Mouse (Mus musculus) urinary bladder, adult 2 months (tissue): ENCODE data around the gene Cx3cr1. TPM values are rescaled to one million over a fixed set of nuclear protein-coding genes. Genes with fewer than 3 reads are reported as not detected.
"Not testable (repeated sequence)": the region's sequence is repeated elsewhere in the genome, so short reads cannot be mapped to it uniquely, and the experiment has no call there.

Experiments
- DNase-seq: peaks from one replicate; pipeline ENCODE4 v3.0.0; 2022; ENCODE audit warnings: low spot score
- polyA plus RNA-seq: library from polyadenylated mRNA; depleted of rRNA; stranded (reverse); fragments of >200 nt; gene quantifications from 2 replicates; pipeline ENCODE4 v1.2.3, GENCODE M21; 2012

The Cx3cr1 gene
- polyA plus RNA-seq, 1 experiment, result 2.9 TPM

DNA sequence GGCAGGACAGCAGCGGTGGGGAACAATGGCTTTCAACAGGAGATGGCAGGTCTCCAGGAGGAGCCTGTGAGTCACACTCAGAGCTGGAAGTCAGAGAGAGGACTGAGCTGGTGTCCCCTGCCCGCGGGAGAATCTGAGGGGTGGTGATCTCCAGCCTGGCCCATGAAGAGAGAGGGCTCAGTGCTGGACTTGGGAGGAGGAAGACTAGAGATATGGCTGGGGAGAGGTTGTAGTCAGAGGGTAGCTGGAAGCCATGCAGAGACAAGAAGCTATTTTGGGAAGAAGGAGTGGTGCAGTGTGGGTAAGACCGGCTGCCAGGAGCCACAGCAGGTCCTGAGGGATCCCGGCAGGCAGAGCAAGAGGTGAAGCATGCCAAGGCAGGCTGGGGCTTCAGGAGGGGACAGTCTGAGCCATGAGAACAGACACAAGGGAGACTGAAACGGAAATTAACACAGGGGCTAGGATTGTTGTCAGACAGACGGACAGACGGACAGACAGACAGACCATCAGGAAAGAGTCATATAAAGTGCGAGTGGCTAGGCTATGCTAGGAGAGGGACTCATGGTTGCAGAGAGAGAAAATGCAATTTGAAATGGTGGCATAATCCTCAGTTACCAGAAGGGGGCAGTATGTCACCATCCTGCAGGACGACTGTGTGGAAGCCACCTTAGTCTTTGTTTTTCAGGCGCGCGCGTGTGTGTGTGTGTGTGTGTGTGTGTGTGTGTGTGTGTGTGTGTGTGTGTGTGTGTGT lies 42.1 kb downstream of the Cx3cr1 start:
- no peak for DNase-seq

DNA sequence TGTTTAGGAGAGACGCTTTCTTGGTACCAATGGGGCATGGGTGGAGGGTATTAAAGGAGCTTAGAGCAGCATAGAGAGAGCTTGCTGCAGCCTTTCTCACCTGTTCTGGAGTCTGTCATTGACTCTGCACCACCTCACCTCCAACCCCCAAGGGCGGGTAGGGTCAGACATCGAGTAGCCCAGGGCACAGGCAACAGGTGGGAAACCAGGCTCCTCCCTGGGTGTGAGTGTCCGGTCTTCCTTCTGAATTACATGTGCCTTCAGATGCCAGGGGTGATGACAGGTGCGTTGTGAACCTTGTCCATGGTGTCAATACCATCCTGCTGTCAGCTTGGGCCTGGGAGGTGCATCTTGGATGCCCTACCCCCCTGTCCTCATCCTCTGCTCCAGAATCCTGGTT lies 45.1 kb downstream of the Cx3cr1 start:
- no peak for DNase-seq

DNA sequence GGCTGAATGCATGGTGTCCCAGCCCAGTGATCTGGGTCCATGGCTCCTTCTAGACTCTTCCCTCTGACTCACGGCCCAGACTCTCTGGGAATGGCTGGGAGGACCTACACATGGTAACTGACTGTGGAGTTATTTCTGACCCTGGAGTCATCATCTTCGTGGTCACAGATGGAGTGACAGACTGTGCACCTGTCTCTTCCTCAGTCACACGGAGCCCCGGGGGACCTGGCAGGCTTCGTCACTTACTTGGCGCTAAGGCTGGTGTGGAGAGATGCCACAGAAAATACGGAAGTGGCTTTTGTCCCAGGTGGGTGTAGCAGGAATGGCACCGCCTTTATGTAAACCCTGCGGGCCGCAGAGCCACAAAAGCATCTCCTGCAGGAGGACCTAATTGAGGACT lies 45.5 kb downstream of the Cx3cr1 start:
- no peak for DNase-seq

DNA sequence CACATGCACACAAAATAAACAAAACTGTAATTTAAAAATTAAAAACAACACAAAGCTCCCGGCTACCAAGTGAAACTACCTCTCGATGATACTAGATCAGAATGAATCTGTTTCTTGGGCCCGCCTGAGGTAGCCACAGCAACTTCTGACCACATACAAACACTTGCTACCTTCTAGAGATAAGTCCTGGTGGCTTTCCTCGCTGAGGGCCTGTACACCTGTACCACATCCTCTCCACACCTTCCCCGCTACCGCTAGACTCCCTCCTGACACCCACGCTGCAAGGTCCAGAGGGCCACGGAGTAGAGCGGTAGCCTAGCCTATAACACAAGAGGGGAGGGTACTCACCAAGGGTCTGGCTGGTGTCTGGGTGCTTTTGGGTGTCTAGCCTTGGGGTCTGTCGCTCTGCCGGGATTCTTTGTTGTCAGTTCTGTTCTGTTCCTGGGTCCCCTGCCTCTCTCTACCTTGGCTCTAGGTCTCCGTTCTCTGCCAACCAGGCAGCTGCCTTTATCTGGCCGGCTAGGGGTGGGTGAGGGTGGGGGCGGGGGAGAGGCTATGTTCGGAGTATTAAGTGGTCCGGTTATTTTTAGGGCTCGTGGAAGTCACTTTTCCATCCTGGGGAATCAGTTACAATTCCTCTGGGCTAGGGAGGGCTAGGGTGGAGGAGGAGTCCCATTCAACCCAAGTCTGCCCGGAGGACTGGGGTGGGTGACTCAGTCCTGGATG lies 46.4 kb downstream of the Cx3cr1 start, which contains the start of gene Xirp1:
Gene Xirp1, minus strand, starts transcription at position 513 of the 726 bp plus-strand sequence.
- no peak for DNase-seq

DNA sequence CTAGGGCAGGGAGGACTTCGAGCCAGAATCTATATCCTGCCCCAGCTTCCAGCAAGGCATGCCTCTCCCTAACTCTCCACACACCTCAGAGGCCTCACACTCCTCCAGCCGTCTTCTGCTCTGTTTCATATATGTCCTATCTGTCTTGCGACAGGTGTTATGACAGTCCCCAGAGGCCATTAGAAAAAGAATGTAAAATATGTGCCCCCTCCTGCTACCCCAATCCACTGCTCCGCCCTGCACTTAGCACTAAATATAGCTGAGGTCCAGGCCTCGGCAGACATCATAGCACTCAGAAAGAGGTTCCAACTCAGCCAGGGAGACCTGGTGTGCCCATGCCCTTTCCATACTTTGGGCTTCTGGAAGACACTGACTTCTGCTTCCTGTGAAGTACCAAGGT lies 48.5 kb downstream of the Cx3cr1 start:
- DNase-seq, result no peak

DNA sequence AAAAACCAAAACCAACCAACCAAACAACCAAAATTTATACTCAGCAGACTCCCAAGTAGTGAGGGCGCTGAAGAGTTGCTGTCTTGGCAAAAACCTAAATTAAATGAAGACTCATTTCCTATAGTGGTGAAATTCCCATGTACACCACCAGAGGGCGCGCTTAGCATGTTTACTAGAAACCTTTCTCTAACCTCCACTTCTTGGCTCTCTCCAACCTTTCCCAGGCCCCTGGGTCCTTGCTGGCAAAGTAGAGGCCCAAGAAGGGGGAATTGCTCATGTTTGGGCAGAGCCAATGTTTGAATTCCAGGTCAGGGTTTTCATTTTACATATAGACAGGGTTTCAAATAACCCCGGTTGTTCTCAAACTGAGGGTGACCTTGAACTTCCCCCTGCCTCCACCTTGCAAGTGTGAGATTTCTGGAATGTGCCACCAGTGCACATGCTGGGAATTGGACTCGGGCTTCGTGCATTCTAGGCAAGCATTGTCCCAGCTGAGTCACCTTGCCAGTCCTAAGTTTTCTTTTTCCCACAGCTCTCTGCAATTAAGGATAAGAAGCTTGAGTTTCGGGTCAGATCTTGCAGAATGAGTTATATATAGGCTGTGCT lies 49.3 kb downstream of the Cx3cr1 start:
- no peak for DNase-seq

DNA sequence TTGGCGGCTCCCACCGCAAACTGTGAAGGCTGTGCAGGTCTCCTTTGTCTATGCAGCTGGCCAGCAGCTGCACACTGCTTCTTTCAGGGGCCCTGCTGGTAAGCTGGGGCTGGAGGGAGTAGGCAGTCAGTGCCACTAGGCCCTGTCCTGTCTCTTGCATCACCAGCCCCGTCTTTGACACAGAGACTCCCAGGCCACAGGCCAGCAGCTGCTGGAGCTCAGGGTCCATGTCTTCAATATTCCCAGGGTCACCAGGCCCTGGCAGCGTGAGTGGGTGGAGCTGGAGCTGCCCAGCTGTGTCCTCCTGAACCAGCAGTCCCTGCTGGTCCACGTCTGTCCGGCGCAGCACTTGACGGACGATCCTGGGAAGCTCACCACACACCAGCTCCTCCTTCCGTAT lies 52.7 kb downstream of the Cx3cr1 start:
- DNase-seq, result no peak

DNA sequence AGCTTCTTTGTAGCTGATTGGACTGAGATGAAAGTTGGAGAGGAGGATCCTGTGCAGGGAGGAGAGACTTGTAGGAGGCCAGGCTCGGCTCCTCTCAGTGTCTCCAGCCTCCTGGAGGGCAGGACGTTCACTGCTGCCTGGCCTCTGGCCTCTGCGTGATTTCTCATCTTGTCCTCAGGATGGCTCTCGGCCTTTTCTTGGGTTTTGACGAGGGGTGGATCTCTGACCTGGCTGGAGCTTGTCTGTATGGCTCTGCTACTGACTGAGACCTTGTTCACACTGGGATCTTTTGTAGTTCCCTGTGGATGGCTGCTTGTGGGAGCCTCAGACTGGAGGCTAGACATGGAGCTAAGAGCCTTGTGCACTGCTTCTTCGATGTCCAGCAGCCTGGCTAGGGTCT lies 54.9 kb downstream of the Cx3cr1 start:
- DNase-seq, result no peak

DNA sequence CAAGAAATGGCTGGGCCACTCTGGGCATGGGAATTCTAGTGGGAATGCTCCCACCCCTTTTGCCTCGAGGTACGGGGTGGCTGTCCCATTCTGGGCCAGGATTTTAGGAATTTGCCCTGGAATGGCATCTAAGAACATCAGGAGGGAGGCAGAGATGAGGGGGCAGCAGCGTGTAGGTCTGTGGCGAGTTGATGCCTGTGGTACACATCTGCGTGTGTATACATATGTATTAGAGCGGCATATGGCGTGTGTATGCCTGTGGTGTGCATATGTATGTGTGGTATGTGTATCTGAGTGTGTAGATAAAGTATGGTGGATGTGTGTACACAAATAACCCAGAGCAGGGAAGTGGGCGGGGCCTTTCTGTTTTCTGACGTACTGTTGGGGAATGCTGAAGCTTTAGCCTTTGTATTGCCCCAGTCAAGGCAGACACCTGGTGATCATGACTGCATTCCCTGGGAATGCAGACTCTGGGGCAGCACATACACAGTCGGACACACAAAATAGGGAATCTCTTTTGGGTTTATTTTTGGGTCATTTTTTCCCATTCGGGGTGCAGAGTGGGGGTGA lies 56.3 kb downstream of the Cx3cr1 start:
- DNase-seq, result no peak

DNA sequence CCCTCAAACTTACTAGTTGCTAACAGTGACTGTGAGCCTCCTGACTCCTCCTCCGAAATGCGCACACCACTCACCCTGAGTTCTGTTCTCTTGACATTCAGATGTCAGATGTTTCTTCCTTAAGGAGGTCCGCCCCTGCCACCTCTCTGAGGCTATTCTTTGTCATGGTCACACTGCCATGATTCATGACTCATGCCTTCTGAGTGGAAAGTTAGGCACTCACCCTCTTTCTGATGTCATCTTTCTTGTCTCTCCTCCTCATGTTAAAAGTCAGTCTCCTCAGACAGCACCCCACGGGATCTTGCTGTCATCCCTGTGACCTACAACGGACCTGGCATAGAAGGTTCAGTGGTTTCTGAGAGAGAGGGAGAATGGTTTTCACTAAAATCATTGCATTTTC lies 56.9 kb downstream of the Cx3cr1 start:
- DNase-seq, result no peak

DNA sequence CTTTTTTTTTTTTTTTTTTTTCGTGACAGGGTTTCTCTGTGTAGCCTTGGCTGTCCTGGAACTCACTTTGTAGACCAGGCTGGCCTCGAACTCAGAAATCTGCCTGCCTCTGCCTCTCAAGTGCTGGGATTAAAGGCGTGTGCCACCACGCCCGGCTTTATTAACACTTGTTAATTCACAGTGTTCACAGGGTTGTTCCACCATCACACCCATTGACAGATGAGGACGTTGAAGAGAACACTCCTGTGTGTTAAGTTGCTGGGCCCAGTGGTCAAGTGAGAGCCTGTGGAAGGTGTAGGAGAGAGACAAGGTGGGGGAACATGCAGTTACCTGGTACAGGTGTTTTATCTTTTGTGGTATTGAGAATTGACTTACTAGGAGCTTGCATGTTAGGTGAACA lies 57.5 kb downstream of the Cx3cr1 start:
- DNase-seq, result not testable (repeated sequence)

DNA sequence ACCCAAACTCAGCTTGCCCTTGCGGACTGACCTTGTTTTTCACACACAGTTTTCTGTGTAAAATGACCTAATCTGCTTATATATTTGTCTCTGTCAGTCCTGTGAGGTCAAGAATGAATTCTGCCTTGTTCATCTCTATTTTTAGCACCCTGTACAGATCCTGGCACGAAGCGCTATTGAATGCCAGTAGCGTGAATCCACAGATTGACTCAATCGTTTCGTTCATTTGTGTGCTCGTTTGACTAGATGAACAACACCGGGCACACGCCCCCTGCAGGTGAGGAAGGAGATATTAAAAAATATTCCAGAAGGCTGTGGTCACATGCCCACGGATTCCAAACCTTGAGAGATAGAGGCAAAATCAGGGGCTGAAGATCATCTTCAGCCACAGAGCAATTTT lies 58.1 kb downstream of the Cx3cr1 start:
- no peak for DNase-seq

DNA sequence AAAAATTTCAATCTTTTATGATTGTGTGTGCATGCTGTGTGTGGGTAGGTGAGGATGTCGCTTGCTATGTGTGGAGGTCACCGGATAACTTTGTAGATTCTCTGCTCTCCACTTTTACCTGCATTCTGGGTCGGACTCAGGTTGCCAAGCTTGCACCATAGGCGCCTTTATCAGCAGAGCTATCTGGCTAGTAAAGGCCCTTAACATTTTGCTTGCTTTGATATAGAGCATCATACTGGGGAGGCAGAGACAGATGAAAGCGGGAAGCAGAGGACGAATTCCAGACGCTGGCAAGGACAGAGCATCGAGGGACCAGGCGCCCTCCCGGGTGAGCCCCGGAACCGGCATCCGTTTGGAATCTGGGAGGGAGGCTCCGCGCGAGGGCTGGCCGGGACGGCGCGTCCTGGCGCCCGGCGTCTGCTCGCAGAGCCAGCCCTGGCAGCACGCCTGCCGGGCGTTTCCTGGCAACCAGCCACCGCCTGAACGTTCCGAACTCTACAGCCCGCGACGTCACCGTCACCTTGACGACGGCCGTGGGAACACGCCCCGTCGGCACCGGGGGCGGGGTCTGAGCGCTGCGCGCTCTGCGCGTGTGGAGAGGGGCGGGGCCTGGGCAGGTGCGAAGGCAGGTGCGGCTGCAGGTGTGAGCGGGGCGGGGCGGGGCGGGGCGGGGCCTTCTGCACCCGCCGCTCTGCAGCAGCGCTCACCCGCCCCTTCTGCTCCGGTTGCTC lies 58.7 kb downstream of the Cx3cr1 start:
- DNase-seq, result peak; percentile 100

DNA sequence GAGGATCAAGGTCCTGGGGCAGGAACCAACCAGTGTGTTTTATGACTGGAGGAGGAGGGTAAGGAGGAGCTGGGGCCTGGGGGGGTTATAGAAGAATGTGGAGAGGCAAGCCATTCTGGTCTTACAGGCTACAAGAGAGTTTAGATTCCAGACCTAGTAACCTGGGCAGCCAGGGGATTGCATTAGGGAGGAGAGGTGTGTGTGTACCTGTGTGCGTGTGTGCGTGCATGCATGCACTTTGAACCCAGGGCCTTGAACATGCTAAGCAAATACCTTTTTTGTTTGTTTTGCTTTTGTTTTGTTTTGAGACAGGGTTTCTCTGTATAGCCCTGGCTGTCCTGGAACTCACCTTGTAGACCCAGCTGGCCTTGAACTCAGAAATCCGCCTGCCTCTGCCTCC lies 59.8 kb downstream of the Cx3cr1 start:
- DNase-seq, result no peak

DNA sequence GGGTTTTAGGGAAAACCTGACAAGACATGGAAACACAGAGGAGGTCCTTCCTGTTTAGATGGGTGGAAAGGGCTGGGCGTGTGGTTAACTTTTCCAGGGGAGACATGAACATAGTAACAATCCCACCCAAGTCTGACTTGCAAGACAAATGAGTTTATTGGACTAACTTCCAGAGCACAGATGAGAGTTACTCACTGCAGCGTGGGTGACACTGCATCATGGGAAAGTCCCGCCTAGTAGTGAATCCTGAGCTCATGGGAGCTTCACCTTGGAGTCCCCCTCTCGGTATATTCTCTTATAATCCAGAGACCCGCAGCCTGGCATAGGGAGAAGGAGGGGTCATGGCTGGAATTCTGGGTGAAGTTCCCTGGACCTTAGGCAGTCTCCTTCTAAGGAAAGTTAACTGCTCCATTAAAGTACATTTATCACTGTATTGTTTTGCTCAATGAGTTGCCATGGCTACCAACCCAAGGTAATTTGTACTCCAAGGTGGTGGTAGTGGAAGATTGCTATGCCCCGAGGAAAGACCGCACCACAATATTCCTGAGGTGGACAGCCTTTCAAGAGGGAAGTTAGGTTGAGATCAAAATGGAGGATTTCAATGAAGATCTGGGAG lies 60.3 kb downstream of the Cx3cr1 start:
- DNase-seq, result no peak

DNA sequence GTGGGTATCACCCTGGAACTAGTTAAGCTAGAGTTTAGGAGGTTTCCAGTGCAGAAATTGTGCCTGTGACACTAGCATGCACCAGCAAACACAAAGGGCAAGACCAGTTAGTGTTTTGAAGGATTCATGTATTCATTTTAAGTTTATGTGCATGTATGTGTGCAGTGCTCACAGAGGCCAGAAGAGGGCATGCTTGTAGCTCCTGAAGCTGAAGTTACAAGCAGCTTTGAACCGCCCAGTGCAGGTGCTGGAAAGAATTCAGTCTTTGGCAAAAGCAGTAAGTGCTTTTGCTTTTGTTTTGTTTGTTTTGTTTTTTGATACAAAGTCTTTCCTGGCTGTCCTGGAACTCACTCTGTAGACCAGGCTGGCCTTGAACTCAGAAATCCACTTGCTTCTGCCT lies 61.8 kb downstream of the Cx3cr1 start:
- no peak for DNase-seq

DNA sequence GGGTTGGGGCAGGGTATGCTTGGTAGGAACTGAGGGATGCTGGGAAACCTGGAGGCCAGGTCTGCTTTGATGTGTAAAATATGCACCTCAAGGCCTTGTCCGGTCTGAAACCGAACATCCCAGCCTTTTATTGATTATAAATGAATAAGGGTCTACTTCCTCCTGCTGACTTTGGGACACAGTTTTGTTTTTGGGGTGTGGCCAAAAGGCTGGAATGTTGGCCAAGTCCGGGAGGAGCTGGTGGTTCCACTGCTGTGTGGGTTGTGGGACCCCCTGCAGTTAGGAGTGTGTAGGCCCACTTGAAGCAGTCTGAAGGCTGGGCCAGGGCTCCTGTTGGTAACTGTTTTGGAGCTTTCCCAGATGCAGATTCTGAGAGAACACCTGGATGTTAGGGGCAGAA lies 63.7 kb downstream of the Cx3cr1 start:
- no peak for DNase-seq

DNA sequence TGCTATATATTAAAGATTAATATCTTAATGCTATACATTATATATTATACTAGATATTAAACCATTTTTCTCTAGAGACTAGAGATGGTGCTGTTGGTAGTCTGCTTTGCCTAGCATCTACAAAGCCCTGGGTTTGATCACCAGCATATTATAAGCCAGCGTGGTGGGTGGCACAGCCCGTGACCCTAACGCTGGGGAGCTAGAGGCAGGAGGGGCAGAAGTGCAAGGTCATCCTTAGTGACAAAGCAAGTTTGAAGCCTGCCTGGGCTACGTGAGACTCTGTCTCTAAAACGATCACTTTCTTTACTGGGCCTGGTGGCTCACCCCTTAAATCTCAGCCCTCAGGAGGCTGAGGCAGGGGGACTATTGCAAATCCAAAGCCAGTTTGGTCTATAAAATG lies 66.8 kb downstream of the Cx3cr1 start:
- no peak for DNase-seq

DNA sequence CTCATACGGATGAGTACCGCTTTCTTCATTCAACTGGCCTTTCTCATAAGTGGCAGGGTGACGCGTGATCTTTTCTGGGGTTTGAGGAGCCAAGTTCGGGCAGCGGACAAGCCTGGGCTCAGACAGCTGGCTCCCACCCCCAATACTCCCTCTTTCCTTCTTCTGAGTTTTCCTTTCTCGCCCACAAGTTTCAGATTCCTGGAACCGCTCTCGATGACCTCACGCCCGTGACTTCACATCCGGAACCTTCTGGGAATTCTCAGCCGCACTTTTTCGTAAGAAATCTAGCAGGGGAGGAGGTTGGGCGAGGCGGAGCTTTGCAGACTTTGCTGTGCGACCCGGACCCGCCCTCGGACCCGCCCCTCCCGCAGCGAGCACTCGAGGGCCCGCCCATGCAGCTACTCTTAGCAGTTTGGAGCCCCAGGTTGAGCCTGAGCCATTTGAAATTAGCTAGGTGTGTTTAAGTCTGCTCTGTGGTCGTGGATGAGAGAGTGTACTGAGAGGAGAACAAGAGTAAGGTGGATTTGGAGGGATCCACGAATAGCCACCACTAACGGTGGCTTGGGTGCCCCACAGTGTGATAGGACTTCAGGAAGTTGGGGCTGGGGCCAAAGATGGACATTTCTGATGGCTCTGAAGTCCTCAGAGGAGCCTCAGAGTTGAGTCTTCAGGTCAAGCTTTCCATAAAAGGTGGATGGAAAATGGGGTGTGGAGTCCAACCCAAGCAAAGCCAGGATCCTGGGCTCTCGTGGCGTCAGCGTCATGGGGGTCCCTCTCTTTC lies 67.5 kb downstream of the Cx3cr1 start:
- DNase-seq, result peak; percentile 62

DNA sequence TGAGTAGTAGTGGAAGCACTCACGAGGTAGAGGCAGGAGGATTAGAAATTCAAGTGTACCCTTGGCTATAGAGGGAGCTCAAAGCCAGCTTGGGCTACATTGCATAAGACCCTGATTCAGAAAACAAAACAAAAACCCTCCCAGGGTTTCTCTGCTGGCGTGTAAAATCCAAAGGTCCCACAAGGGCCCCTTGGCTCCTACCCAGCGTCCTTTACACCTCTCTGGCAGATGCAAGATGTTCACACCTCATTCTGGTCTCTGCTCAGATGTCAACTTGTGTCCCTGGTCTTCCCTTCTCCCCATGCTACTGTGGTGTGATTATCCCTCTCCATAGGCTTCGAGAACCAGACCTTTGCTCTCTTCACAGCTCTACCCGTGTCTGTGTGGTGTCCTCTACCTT lies 68.9 kb downstream of the Cx3cr1 start:
- no peak for DNase-seq

DNA sequence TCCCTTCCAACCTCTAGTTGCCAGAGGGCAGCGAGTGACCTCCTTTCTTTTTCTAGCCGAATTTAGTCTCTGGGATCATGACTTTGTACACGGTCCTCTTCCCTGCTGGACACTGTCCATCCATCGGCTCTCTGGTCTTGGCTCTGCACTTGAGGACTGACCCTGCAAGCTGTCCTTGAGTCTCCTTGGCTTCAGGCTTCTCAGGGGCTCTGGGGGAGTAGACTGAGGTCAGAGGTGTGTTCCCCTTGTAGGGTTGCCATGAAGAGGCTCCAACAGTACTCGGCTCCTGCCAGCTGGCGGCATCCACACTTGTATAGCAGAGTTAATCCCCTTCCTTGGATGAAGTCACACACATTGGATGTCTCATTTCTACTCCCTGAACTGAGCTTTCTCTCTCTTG lies 70.0 kb downstream of the Cx3cr1 start:
- DNase-seq, result no peak
